Mouse (Mus musculus): ENCODE results near the gene Actr2. TPM values are rescaled to one million over a fixed set of nuclear protein-coding genes. Genes with fewer than 3 reads are reported as not detected.
"Not testable (repeated sequence)": the region's sequence is repeated elsewhere in the genome, so short reads cannot be mapped to it uniquely, and the experiment has no call there.

The Actr2 gene
- polyA plus RNA-seq, 1 experiment from 2014 or later, result 107 TPM

DNA sequence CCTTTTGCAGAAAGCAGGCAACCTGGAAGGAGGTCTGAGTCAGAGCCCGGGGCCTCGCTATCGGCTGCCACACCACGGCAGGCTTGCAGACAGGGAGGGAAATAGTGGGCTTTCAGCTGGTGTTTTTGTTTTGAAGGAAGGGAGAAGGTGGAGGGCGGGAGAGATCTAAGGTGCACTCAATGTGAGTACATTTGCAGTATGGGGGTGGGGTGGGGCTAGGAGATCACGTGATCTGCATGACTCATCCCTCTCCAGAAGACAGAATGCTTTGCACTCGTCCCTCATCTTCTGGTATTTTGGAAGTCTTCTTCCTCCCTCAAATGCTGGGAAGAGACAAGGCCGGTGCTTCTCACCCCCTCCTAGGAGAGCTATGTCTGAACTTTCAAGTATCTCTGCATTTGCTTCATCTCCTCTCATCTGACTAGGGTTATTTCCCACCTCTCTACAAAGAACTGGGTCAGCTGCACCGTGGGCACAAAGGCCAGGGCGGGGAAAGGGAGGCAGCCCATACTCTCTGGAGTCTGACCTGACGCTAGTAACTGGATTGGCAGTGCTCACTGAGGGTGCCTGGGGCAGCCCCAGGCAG is 77.3 kb downstream of the Actr2 start:
- Histone ChIP-seq H3K4me3 (replicated peaks; ENCODE audit: low read depth, low read length) (no peak overlapping the region), H3K9me3 (ENCODE audit: control insufficient read depth, low read length) (no peaks in the 10 kb centered on the region), H3K27me3 (ENCODE audit: control insufficient read depth, insufficient read depth, low read length) (no peaks in the 10 kb centered on the region), H3K4me1 (ENCODE audit: control insufficient read depth, insufficient read depth, low read length) (peaks cover 4% of the 10 kb centered on the region; the same call in 1 of the 2 replicates), H3K27ac (replicated peaks; ENCODE audit: low read depth, low read length) (no peak overlapping the region), H3K4me2 (ENCODE audit: low read length) (no peak overlapping the region), H3K36me3 (ENCODE audit: control insufficient read depth, insufficient read depth, low read length) (no peaks in the 10 kb centered on the region), H3K9ac (replicated peaks; ENCODE audit: low read length) (no peak overlapping the region)
- WGBS, result 67% methylated on average over 11 of the region's 11 CpGs
- DNase-seq, result no peak
- no peak for ATAC-seq (ENCODE audit: low FRiP score, low TSS enrichment)

DNA sequence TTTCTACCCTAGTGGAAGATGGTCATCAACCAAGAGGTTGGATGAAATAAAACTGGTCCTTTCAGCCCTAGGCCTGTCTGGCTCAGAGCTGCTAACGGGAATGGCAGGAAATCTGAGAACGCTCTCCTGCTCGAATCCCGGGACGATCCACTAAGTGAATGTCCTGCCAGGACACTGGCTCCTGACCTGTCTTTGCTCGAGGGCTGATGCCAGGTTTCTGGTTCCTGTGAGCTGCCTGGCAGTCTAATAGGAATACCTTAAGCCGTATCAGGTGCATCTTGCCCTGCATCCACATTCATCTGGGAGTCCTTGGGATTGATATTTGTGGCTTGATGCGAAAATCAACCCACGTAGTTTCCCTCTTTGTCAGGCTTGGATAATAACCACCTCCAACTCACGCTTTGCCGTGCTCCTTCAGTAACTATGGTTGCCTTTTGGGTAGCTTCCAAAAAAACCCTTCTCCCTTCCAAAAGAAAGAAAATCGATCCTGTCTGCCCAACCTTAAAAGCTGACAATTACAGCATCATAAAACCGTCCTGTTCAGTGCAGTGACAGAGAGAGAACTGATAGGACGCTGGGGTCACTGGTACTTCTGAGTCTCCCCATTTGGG is 78.3 kb downstream of the Actr2 start:
- no peaks in the 10 kb centered on the region for H3K27me3 ChIP-seq (ENCODE audit: control insufficient read depth, insufficient read depth, low read length)
- no peak overlapping the region for H3K9ac ChIP-seq (replicated peaks; ENCODE audit: low read length)
- no peaks in the 10 kb centered on the region for H3K9me3 ChIP-seq (ENCODE audit: control insufficient read depth, low read length)
- DNase-seq (no peak), ATAC-seq (ENCODE audit: low FRiP score, low TSS enrichment) (no peak)
- WGBS, result 79% methylated on average over 14 of the region's 14 CpGs
- H3K36me3 ChIP-seq (ENCODE audit: control insufficient read depth, insufficient read depth, low read length), result no peaks in the 10 kb centered on the region
- H3K4me2 ChIP-seq (ENCODE audit: low read length), result no peak overlapping the region
- H3K27ac ChIP-seq (replicated peaks; ENCODE audit: low read depth, low read length), result no peak overlapping the region
- H3K4me1 ChIP-seq (ENCODE audit: control insufficient read depth, insufficient read depth, low read length), result peaks cover 4% of the 10 kb centered on the region; the same call in 1 of the 2 replicates
- no peak overlapping the region for H3K4me3 ChIP-seq (replicated peaks; ENCODE audit: low read depth, low read length)

GRCm38 (mm10) chr11:20033541-20034160 is 79.1 kb downstream of the Actr2 start:
- 80% methylated on average over 6 of the region's 6 CpGs for WGBS

GRCm38 (mm10) chr11:20031536-20031935 is 81.2 kb downstream of the Actr2 start:
- no peak for ATAC-seq (ENCODE audit: low FRiP score, low TSS enrichment)
- Histone ChIP-seq H3K4me3 (replicated peaks; ENCODE audit: low read depth, low read length) (no peak overlapping the region), H3K36me3 (ENCODE audit: control insufficient read depth, insufficient read depth, low read length) (no peaks in the 10 kb centered on the region), H3K4me2 (ENCODE audit: low read length) (no peak overlapping the region), H3K9me3 (ENCODE audit: control insufficient read depth, low read length) (no peaks in the 10 kb centered on the region), H3K27ac (replicated peaks; ENCODE audit: low read depth, low read length) (no peak overlapping the region), H3K9ac (replicated peaks; ENCODE audit: low read length) (no peak overlapping the region), H3K27me3 (ENCODE audit: control insufficient read depth, insufficient read depth, low read length) (no peaks in the 10 kb centered on the region), H3K4me1 (ENCODE audit: control insufficient read depth, insufficient read depth, low read length) (no peaks in the 10 kb centered on the region)
- 43% methylated on average over 8 of the region's 8 CpGs for WGBS
- DNase-seq, result peak; percentile 51

More at GRCm38 (mm10) chr11:20033541-20034160, 79.1 kb downstream of the Actr2 start:
- Histone ChIP-seq H3K27me3 (ENCODE audit: control insufficient read depth, insufficient read depth, low read length) (no peaks in the 10 kb centered on the region), H3K27ac (replicated peaks; ENCODE audit: low read depth, low read length) (no peak overlapping the region), H3K4me1 (ENCODE audit: control insufficient read depth, insufficient read depth, low read length) (peaks cover 3% of the 10 kb centered on the region; the same call in 1 of the 2 replicates), H3K9me3 (ENCODE audit: control insufficient read depth, low read length) (no peaks in the 10 kb centered on the region), H3K36me3 (ENCODE audit: control insufficient read depth, insufficient read depth, low read length) (no peaks in the 10 kb centered on the region), H3K4me2 (ENCODE audit: low read length) (no peak overlapping the region), H3K4me3 (replicated peaks; ENCODE audit: low read depth, low read length) (no peak overlapping the region), H3K9ac (replicated peaks; ENCODE audit: low read length) (no peak overlapping the region)
- DNase-seq, result no peak
- ATAC-seq (ENCODE audit: low FRiP score, low TSS enrichment), result no peak

- H3K4me3 ChIP-seq (replicated peaks; ENCODE audit: low read depth, low read length); H3K27ac ChIP-seq (replicated peaks; ENCODE audit: low read depth, low read length); H3K9me3 ChIP-seq (ENCODE audit: control insufficient read depth, low read length); H3K4me2 ChIP-seq (ENCODE audit: low read length); ATAC-seq (ENCODE audit: low FRiP score, low TSS enrichment); H3K9ac ChIP-seq (replicated peaks; ENCODE audit: low read length); DNase-seq; H3K36me3 ChIP-seq (ENCODE audit: control insufficient read depth, insufficient read depth, low read length); H3K27me3 ChIP-seq (ENCODE audit: control insufficient read depth, insufficient read depth, low read length); H3K4me1 ChIP-seq (ENCODE audit: control insufficient read depth, insufficient read depth, low read length): not testable (repeated sequence)
- WGBS, result 94% methylated on average over 5 of the region's 5 CpGs
These were observed 81.7 kb downstream of the Actr2 start for GRCm38 (mm10) chr11:20030973-20031372.

DNA sequence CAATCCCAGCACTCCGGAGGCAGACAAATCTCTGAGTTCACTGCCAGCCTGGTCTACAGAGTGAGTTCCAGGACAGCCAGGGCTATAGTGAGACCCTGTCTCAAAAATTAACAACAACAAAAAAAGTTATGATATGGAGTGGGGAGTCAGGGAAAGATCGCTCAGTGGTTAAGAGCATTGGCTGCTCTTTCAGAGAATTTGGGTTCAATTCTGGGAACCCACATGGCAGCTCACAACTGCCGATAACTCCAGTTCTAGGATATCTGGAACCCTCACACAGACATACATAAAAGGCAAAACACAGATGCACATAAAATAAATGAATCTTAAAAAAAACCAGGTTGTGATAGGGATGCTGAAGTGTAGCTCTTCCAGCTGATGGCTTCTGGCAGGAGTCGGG is 83.7 kb downstream of the Actr2 start:
- Histone ChIP-seq H3K36me3 (ENCODE audit: control insufficient read depth, insufficient read depth, low read length) (no peaks in the 10 kb centered on the region), H3K9ac (replicated peaks; ENCODE audit: low read length) (no peak overlapping the region), H3K4me2 (ENCODE audit: low read length) (no peak overlapping the region), H3K27ac (replicated peaks; ENCODE audit: low read depth, low read length) (no peak overlapping the region), H3K27me3 (ENCODE audit: control insufficient read depth, insufficient read depth, low read length) (no peaks in the 10 kb centered on the region), H3K4me1 (ENCODE audit: control insufficient read depth, insufficient read depth, low read length) (no peaks in the 10 kb centered on the region), H3K9me3 (ENCODE audit: control insufficient read depth, low read length) (no peaks in the 10 kb centered on the region), H3K4me3 (replicated peaks; ENCODE audit: low read depth, low read length) (no peak overlapping the region)
- DNase-seq (no peak), ATAC-seq (ENCODE audit: low FRiP score, low TSS enrichment) (no peak)
- WGBS, result 95% methylated on average over 4 of the region's 4 CpGs

GRCm38 (mm10) chr11:20028396-20028795 is 84.3 kb downstream of the Actr2 start:
- Histone ChIP-seq H3K27ac (replicated peaks; ENCODE audit: low read depth, low read length) (no peak overlapping the region), H3K9me3 (ENCODE audit: control insufficient read depth, low read length) (no peaks in the 10 kb centered on the region), H3K4me2 (ENCODE audit: low read length) (no peak overlapping the region), H3K9ac (replicated peaks; ENCODE audit: low read length) (no peak overlapping the region), H3K4me3 (replicated peaks; ENCODE audit: low read depth, low read length) (no peak overlapping the region), H3K36me3 (ENCODE audit: control insufficient read depth, insufficient read depth, low read length) (no peaks in the 10 kb centered on the region), H3K27me3 (ENCODE audit: control insufficient read depth, insufficient read depth, low read length) (no peaks in the 10 kb centered on the region), H3K4me1 (ENCODE audit: control insufficient read depth, insufficient read depth, low read length) (no peaks in the 10 kb centered on the region)
- WGBS, result 89% methylated on average over 6 of the region's 6 CpGs
- no peak for DNase-seq
- ATAC-seq (ENCODE audit: low FRiP score, low TSS enrichment), result no peak

DNA sequence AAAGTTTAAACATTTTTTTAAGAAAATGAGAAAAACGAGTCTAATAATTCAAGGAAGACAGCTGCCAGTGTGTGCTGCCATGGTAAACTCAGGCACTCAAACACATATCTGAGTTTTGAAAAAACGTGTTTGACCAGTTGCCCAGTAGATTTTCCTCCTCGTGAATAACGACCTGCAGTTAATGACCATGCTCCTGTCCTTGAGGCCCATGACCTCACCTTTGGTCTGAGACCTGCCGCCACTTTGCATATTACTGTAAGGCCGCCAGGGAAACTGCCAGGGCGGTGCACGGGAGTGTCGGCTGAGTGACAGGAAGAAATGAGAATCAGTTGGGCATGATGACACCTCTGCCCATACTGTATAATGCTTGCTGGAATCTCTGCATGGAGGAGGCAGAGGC is 85.0 kb downstream of the Actr2 start:
- ATAC-seq (ENCODE audit: low FRiP score, low TSS enrichment) (no peak), DNase-seq (no peak)
- WGBS, result 88% methylated on average over 9 of the region's 9 CpGs
- H3K27ac ChIP-seq (replicated peaks; ENCODE audit: low read depth, low read length), result no peak overlapping the region
- 0 out of 2 replicates have a peak, but pooled peaks cover 3% of the 10 kb centered on the region for H3K36me3 ChIP-seq (ENCODE audit: control insufficient read depth, insufficient read depth, low read length)
- H3K4me3 ChIP-seq (replicated peaks; ENCODE audit: low read depth, low read length), result no peak overlapping the region
- H3K27me3 ChIP-seq (ENCODE audit: control insufficient read depth, insufficient read depth, low read length), result no peaks in the 10 kb centered on the region
- H3K4me2 ChIP-seq (ENCODE audit: low read length), result no peak overlapping the region
- no peak overlapping the region for H3K9ac ChIP-seq (replicated peaks; ENCODE audit: low read length)
- no peaks in the 10 kb centered on the region for H3K4me1 ChIP-seq (ENCODE audit: control insufficient read depth, insufficient read depth, low read length)
- H3K9me3 ChIP-seq (ENCODE audit: control insufficient read depth, low read length), result no peaks in the 10 kb centered on the region

- no peak overlapping the region for H3K4me3 ChIP-seq (replicated peaks; ENCODE audit: low read depth, low read length)
- WGBS, result 63% methylated on average over 11 of the region's 11 CpGs
- DNase-seq, result no peak
- H3K4me1 ChIP-seq (ENCODE audit: control insufficient read depth, insufficient read depth, low read length), result no peaks in the 10 kb centered on the region
- H3K4me2 ChIP-seq (ENCODE audit: low read length), result no peak overlapping the region
- H3K27ac ChIP-seq (replicated peaks; ENCODE audit: low read depth, low read length), result no peak overlapping the region
- no peak overlapping the region for H3K9ac ChIP-seq (replicated peaks; ENCODE audit: low read length)
- no peak for ATAC-seq (ENCODE audit: low FRiP score, low TSS enrichment)
- peaks cover 14% of the 10 kb centered on the region for H3K36me3 ChIP-seq (ENCODE audit: control insufficient read depth, insufficient read depth, low read length)
- no peaks in the 10 kb centered on the region for H3K27me3 ChIP-seq (ENCODE audit: control insufficient read depth, insufficient read depth, low read length)
- peaks cover 9% of the 10 kb centered on the region for H3K9me3 ChIP-seq (ENCODE audit: control insufficient read depth, low read length)
These were observed 86.8 kb downstream of the Actr2 start for GRCm38 (mm10) chr11:20025899-20026298.
